Mouse (Mus musculus): Measurements from ENCODE around the gene Emc1. TPM values are rescaled to one million over a fixed set of nuclear protein-coding genes. Genes with fewer than 3 reads are reported as not detected.

Emc1 gene
- polyA plus RNA-seq (2015; fragmentation: Illumina TruSeq; extraction: RNeasy Lipid Tissue Mini Kit (QIAGEN cat#74804); ENCODE audit: insufficient read depth, low replicate concordance) = 17.8 TPM

GRCm38 (mm10) chr4:139351931-139352711 lies at the start of gene Emc1, which contains the start of the genes Mrto4 and Ubr4:
TSS of gene Emc1 (plus strand) at chr4:139352587.
TSS of gene Mrto4 (minus strand) at chr4:139352576.
TSS of gene Ubr4 (plus strand) at chr4:139352609.

GRCm38 (mm10) chr4:139310171-139310898 lies 42.1 kb upstream of the Emc1 start, which contains the start of the genes Pqlc2 and Akr7a5:
TSS of gene Pqlc2 (minus strand) at chr4:139310708.
TSS of gene Akr7a5 (plus strand) at chr4:139310744.

Other genes with a start within 250 kb of the Emc1 start
- 182 TPM for gene Minos1, start 221.5 kb upstream of the Emc1 start, polyA plus RNA-seq (2015; fragmentation: Illumina TruSeq; extraction: RNeasy Lipid Tissue Mini Kit (QIAGEN cat#74804); ENCODE audit: insufficient read depth, low replicate concordance)
- gene Capzb, start 159.7 kb upstream of the Emc1 start, polyA plus RNA-seq (2015; fragmentation: Illumina TruSeq; extraction: RNeasy Lipid Tissue Mini Kit (QIAGEN cat#74804); ENCODE audit: insufficient read depth, low replicate concordance) = 381 TPM
- gene Pqlc2, start 41.9 kb upstream of the Emc1 start, polyA plus RNA-seq (2015; fragmentation: Illumina TruSeq; extraction: RNeasy Lipid Tissue Mini Kit (QIAGEN cat#74804); ENCODE audit: insufficient read depth, low replicate concordance) = 15.2 TPM
- 10.0 TPM for gene Akr7a5, start 41.8 kb upstream of the Emc1 start, polyA plus RNA-seq (2015; fragmentation: Illumina TruSeq; extraction: RNeasy Lipid Tissue Mini Kit (QIAGEN cat#74804); ENCODE audit: insufficient read depth, low replicate concordance)
- 47.5 TPM for gene Mrto4, start within 50 bp of the Emc1 start, polyA plus RNA-seq (2015; fragmentation: Illumina TruSeq; extraction: RNeasy Lipid Tissue Mini Kit (QIAGEN cat#74804); ENCODE audit: insufficient read depth, low replicate concordance)
- 52.5 TPM for gene Ubr4, start within 50 bp of the Emc1 start, polyA plus RNA-seq (2015; fragmentation: Illumina TruSeq; extraction: RNeasy Lipid Tissue Mini Kit (QIAGEN cat#74804); ENCODE audit: insufficient read depth, low replicate concordance)
- 6.7 TPM for gene Iffo2, start 178.0 kb downstream of the Emc1 start, polyA plus RNA-seq (2015; fragmentation: Illumina TruSeq; extraction: RNeasy Lipid Tissue Mini Kit (QIAGEN cat#74804); ENCODE audit: insufficient read depth, low replicate concordance)